Mouse (Mus musculus) gonadal fat pad, adult 2 months (tissue): ENCODE results near the gene Prrg2. TPM values are rescaled to one million over a fixed set of nuclear protein-coding genes. Genes with fewer than 3 reads are reported as not detected.
"Not testable (repeated sequence)": the region's sequence is repeated elsewhere in the genome, so short reads cannot be mapped to it uniquely, and the experiment has no call there.

Source experiments
- DNase-seq: peaks from one replicate; pipeline ENCODE4 v3.0.0-alpha.2; 2012; ENCODE audit warnings: low read depth
- polyA plus RNA-seq: library from polyadenylated mRNA; depleted of rRNA; stranded (reverse); fragments of >200 nt; gene quantifications from 2 replicates; pipeline ENCODE4 v1.2.3, GENCODE M21; 2012; rRNA removed

Gene Prrg2
- 55.7 and 72.5 TPM in 2 replicates for polyA plus RNA-seq

DNA sequence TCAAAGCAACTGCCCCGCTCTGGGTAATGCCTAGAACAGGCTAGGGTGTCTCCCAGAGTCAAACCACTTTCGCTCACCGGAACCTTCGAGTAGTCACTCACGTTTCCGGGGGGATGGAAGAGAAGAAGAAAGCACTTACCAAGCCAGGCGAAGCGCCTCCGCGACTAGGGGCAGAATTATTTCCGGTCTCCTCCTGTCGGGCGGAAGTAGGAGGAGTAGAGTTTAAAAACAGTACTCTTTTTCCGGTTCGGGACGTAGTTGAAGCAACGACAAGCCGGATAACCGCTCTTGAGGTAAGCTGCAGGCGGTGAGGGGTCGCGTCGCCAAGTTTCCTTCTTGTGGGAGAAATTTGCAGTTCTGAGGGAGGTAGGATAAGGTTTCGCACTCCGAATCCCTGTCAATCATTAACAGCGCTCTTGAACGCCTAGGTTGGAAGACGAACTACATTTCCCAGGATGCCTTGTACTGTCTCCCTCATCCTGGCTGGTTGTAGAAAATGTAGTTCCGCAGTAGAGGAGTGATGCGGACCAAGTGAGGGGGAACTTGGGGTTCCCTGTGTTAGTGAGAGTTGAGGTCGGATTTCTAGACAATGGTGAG lies at the start of gene Prrg2, which contains the start of gene Nosip:
Gene Prrg2, minus strand, starts transcription at position 439 of the 597 bp plus-strand sequence.
Gene Nosip, plus strand, starts transcription at position 191 of the 597 bp plus-strand sequence.
- peak; percentile 92 for DNase-seq

DNA sequence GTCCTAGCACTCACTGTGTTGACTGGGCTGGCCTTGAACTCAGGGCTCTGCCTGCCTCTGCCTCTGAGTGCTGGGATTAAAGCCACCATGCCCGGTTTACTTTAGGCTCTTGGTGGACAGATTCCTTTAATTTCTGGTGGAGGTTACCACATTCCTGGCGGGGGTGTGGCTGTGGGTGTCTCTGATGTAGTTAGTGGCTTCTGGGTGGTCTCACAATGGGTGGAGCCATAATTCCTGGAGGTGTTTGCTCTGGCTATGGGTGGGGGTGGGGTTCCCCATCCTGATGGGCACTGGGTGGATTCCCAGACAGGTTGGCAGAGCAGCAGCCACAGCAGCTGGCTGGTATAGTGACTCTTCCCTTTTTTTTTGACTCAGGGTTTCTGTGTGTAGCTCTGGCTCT lies 49.5 kb upstream of the Prrg2 start:
- DNase-seq = no peak

DNA sequence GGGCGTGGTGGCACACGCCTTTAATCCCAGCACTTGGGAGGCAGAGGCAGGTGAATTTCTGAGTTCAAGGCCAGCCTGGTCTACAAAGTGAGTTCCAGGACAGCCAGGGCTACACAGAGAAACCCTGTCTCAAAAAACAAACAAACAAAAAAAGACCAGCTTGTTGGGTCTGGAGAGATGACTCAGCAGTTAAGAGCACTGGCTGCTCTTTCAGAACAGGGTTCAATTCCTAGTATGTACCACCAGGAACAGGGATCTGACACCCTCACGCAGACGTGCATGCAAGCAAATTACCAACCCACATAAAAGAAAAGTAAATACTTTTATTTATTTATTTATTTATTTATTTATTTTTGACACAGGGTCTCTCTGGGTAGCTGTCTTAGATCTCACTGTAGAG lies 47.6 kb upstream of the Prrg2 start:
- DNase-seq = not testable (repeated sequence)

DNA sequence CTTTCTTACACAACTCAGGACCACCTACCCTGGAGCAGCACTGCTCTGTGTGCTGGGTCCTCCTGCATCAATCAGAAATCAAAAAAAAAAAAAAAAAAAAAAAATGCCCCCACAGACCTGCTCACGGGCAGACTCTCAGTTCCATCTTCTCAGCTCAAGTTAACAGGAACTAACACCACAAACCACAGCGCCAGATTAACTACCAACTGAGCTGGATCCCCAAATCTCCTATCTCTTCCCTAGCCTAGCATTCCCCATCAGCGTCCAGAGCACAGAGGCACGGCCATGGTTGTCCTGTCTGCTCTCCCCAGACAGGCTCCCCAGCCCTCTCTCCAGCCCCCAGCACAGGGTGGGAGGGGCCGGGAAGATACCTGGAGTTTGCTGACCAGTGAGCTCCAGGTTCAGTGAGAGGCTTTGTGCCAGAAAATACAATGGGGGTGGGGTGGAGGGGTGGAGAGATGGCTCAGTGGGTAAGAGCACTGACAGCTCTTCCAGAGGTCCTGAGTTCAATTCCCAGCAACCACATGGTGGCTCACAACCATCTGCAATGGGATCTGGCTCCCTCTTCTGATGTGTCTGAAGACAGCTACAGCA lies 44.7 kb upstream of the Prrg2 start:
- no peak for DNase-seq

DNA sequence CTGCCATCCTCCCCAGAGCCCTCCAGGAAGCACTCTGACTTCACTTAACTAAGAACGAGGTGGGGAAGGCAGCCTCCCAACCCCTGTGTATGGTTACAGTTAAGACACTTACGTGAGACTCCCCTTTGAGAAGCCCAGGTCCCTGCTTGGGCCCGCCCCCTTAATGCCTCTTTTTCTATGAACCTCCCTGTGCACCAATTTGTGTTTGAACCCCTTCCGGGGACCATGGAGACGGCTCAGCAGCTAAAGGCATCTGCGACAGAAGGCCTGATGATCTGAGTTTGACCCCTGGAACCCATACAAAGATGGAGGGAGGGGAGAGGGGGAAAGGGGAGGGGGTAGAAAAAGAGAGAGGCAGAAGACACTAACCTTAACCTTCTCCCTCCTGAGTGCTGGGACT lies 44.0 kb upstream of the Prrg2 start:
- no peak for DNase-seq

DNA sequence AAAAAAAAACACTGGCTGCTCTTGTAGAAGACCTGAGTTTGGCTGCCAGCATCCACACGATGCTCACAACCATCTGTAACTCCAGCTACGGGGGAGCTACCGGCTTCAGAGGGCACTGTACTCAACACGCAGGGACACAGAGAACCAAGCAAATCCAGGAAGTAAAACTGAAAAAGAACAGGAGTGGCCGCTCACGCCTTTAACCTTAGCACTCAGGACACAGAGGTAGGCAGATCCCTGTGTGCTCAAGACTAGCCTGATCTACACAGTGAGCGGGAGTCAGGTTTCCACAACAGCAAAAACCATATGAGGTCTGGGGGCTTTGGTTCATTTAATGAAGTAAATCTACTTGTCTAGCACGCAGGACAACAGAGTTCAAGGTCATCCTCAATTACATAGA lies 43.0 kb upstream of the Prrg2 start:
- DNase-seq = no peak

DNA sequence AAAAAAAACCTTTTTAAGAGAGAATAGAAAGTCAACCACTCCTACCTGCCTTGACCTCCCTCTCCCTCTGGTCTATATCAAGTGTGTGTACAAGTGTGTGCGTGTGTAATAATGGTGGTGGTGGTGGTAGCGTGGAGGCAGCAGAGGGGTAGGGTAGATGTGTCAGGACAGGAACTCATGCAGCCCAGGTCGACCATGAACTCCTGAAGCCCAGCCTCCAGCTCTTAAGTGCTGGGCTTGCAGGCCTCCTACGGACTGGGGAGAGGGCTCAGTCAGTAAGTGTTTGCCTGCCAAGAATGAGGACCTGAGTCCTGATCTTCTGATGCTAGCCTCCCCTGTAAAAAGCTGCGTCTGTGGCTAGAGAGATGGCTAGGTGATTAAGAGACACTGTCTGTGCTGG lies 42.5 kb upstream of the Prrg2 start:
- DNase-seq = no peak

DNA sequence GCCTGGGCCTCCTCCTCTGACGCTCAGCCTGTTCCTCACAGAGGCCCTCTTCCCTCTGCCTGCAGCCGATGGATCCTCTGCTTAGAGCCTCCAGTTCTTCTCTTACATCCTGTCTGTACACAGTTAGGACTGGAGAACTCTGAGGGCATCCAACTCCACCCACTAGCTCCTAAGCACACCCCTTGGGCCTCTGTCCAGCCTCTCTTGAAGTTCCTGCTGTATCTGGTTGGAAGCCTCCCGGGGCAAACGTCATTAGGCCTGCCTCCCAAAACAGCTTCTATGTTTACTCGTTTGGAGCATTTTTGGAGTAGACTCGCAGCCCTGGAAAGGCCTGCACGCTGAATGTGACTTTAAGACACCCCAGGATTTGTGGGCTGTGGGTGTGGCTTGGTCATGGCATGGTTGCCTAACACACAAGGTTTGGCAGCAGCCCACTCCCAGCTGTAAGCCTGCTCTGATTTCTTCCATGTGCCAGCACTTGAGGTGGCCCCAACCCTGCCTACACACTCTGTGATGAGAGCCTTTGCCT lies 41.2 kb upstream of the Prrg2 start, which contains the start of gene Fcgrt:
Gene Fcgrt, minus strand, starts transcription at position 200 of the 529 bp plus-strand sequence.
- peak; percentile 93 for DNase-seq

DNA sequence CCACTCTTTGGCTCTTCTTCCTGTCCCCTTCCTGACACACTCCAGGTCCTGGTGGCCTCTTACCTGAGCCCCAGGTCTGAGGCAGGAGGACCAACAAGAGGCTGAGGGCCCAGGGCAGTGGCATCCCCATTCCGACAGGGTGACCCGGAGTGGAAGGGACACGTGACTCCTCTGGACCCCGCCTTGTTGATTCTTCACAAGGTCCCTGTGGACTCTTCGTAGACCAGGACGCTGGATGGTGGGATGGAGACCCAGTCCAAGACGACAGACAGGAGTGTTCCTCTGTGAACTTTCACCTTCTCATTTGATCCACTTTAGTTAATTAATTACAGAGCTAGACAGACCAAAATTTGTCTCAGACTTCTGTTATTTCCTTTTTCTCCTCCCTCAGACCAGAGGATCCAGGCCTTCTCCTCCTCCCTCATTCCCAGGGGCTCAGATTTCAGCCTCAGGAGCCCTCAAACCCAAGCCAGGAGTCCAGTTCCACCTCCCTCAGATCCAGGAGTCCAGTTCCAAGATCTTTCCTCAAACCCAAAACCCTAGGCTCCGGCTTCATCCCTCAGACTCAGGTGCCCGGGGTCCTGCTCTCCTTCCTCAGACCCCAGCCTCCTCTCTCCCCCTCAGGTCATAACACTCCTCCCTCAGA lies 40.6 kb upstream of the Prrg2 start:
- no peak for DNase-seq

DNA sequence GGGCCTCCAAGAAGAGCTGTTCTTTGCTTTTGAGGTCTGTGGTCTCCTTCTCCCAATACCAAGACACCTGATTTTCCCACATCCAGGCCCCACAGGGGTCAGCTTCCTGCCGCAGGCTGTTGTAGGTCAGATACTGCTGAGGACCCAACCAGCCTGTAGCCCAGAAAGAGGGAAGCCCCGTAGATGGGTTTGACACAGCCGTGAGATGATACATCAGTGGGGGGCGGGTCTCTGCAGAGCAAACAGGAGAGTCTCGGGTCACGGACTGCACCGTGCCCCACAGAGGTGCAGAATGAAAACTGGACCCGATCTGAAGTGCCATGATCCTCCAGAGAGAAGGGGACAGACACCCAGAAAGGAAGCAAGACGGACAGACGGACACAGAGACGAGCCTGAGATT lies 40.0 kb upstream of the Prrg2 start:
- no peak for DNase-seq

DNA sequence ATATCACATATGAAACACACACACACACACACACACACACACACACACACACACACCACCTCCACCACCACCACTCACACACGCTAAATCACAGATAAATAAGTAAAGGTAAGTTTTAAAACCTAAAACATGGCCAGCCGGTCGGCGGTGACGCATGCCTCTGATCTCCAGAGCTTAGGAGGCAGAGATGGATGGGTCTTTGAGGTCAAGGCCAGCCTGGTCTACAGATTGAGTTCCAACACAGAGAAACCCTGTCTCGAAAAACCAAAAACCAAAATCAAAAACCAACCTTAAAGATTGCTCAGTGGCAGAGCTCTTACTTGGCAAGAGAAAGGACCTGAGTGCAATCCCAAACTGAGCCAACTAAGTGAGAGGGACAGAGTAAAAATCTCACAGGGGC lies 37.6 kb upstream of the Prrg2 start:
- no peak for DNase-seq

DNA sequence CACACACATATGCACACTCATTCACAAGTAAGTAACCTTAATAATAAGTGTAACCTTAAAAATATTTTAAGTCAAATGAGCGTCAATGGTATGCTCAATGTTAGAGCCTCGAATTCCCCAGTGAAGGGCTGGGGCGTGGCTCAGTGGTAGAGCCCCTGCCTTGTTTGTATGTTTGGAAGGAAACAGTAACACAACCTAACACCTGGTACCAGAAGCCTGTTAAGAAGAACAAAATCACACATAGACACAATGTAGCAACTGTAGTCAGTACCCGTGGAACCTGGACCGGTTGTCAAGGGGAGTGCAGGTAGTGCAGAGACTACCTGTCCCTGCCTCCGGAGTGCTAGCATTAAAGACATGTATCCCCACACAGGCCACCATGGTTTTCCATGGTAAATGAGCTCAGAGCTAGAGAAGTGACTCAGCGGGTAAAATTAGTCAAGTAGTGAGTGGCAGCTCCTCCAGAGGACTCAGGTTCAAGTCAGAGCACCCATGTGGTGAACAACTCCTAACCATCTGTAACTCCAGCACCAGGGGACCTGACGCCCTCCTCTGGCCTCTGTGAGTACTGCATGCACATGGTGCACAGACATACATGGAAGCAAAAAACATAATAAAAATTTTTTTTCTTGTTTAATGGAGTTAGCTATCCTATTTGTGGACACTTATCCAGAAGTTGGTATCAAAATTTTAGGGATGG lies 36.2 kb upstream of the Prrg2 start:
- no peak for DNase-seq

DNA sequence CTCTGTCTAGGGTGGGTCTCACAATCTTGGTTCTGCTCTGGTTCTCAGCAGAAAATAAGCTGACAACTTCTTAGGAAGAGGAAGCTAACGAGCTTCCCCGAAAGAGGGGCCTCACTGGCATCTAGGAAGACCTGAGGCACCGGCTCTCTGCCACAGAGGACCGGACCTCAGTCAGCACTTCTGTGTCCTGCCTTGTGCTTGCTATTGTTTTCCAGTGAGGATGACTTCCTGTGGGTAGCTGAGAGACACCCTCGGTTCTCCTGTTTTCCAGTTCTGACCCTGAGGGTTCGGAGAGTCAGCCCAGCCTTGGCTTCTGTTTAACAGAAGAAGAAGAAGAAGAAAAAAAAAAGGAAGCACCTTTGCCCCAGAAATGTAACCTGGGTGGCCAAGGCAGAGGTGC lies 35.0 kb upstream of the Prrg2 start:
- DNase-seq = no peak

DNA sequence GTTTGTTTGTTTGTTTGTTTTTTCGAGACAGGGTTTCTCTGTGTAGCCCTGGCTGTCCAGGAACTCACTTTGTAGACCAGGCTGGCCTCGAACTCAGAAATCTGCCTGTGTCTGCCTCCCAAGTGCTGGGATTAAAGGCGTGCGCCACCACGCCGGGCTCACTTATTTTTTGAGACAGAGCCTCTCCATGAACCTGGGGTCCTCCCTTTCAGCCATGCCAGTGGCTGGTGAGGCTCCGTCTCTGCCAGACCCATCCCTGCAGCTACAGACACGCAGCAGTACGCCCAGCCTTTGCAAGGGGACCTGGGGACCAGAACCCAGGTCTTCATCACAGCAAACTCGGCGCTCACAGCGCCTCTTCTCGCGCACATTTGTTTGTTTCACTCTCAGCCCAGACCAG lies 33.5 kb upstream of the Prrg2 start:
- not testable (repeated sequence) for DNase-seq

DNA sequence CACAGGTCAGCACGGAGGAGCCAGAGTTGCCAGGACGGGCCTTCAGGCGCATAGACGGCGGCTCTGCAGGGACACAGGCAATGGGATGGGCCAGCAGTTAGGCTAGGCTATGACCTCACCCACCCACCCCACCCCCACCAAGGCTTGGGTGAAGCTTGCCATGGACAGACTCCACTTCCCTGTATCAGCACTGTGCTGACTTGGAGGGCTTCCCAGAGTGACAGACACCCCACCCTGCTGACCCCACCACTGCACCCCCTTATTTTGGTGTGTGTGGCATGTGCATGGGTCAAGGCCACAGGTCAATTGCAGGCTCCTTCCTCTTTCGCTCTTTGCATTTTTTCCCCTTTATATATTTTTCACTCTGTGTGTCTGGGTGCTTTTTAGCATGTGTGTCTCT lies 32.9 kb upstream of the Prrg2 start:
- DNase-seq = no peak

DNA sequence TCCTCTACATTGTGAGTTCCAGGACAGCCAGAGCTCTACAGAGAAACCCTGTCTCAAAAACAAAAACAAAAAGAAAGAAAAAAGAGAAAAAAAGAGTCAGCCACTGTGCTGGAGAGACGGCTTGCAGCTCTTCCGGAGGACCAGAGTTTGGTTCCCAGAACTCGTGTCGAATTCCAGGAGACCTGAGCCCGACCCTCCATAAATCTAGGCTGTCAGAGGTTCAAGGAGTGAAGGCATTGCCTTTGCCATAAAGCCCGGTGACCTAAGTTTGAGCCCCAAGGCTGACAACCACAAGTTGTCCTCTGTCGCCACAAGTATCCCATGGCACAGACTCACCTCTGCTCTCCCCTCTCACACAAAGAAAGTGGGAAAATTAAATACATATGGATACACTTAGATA lies 31.6 kb upstream of the Prrg2 start:
- DNase-seq = no peak

DNA sequence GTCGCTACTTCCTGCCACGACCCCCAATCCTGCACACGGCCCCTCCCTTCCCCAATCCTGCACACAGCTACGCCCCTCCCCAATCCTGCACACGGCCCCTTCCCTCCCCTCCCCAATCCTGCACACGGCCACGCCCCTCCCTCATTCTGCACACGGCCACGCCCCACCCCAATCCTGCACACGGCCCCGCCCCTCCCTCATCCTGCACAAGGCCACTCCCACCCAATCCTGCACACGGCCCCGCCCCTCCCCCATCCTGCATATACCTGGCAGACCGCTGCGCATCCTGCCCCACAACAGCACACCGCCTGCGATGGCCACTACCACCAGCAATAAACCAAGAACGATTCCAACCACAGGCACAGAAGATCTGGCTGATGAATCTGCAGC lies 31.0 kb upstream of the Prrg2 start:
- DNase-seq = no peak

DNA sequence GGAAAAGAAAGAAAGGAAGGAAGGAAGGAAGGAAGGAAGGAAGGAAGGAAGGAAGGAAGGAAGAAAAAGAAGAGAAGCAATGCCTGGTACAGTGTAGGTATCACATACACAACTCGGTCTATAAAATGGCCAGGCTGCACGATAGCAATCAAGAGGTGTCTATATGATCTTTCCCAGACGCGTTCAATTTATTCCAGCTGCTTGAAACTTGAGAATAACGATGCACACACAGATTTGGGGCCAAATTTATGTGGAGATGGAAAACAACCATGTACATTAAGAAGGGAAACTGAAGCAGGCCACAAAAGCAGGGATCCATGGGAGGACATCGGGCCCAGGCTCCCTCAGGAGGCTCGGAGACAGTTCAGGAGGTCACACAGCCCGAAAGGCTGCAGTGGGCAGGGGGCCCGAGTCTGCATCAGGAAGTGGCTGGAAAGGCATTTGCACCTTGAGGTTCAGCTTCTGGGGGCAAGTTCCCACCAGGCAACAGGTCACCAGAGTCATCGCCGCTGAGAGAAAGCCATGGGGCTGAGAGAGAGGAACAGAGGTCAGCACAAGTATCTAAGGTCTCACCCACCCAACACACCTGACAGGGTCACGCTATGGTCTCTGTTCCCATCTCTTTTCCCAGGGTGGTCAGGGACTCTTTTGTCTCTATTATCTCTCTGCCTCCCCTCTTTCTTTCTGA lies 30.5 kb upstream of the Prrg2 start:
- DNase-seq = no peak

DNA sequence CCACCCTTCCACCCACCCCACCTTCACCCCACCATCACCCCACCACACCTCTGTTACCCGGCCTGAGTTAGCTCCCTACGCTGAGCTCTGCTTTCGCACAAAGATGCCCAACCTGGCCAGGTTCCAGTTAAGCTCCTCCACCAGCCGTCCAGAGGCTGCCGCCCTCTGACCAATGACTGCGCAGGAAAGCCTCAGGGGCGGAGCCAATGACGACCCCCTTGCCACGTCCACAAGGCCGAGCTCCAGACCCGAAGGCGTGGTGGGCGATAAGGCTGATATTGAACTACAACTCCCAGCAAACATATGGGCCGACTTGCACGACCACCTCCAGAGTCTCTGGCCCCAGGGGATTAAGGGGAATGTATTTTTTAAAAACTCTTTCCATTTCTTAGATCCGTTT lies 29.6 kb upstream of the Prrg2 start, which contains the start of gene Rcn3:
Gene Rcn3, minus strand, starts transcription at position 174 of the 400 bp plus-strand sequence.
- DNase-seq = no peak

DNA sequence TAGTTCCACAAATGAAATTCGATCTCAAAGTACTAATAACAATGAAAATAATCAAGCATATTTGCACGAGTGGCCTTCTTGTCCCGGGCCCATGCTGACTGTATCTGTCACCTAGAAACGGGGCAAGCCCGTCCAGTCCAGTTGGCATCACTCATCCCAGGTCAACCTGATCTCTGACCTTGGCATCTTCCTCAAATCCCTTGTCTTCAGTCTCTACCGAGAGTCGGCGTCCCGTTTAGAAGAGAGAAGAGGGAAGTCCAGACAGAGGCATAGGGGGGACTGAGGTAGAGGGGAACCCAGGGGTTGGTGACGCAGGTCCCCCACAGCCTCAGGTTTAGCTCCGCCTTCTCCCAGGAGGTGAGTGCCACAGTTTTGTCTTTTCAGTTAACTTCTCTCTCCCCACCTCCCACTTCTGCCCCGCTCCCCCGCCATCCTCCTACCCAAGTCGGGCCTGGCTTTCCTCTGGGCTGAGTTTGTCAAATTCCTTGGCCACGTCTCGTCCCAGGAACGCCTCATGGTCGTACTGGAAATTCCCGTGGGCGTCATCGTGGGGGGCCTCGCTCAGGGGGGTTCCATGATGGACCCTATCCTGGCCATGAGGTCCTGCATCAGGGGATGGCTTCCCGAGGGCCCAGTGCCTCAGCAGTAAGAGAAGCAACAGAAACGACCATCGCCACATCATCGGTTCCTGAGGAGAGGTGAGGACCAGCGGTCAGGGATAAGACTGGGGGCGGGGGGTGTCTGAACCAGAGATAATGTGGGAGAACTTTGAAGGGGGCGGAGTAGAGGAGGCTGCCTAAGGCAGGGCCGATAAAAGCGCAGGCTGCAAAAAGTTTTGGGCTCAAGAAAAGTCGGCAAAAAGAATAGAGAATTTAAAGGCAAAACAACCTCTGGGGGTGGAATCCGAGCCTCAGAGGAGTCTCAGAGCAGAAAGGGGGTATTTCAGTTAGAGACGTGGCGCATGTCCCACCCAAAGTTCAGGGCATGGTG lies 28.8 kb upstream of the Prrg2 start:
- DNase-seq = no peak
